Mouse (Mus musculus): Measurements from ENCODE around the gene Mal. TPM values are rescaled to one million over a fixed set of nuclear protein-coding genes. Genes with fewer than 3 reads are reported as not detected.
"Not testable (repeated sequence)": the region's sequence is repeated elsewhere in the genome, so short reads cannot be mapped to it uniquely, and the experiment has no call there.

The Mal gene
- polyA plus RNA-seq, 1 experiment from 2014 or later = 0.93 TPM

- Histone ChIP-seq H3K9me3 (no peaks in the 10 kb centered on the region), H3K36me3 (no peaks in the 10 kb centered on the region), H3K4me3 (replicated peaks) (no peak overlapping the region), H3K27me3 (replicated peaks) (no peaks in the 10 kb centered on the region), H3K4me1 (replicated peaks) (0 out of 2 replicates have a peak, but pooled peaks cover 2% of the 10 kb centered on the region), H3K27ac (no peak overlapping the region), H3K4me2 (replicated peaks) (no peak overlapping the region), H3K9ac (no peak overlapping the region)
- 94% methylated on average over 4 of the region's 4 CpGs for WGBS
- ATAC-seq = no peak
Measured at GRCm38 (mm10) chr2:127612288-127612687, 44.2 kb downstream of the Mal start.

GRCm38 (mm10) chr2:127611386-127611785, 45.1 kb downstream of the Mal start:
- ATAC-seq = no peak
- no peaks in the 10 kb centered on the region for H3K36me3 ChIP-seq
- H3K27me3 ChIP-seq (replicated peaks) = no peaks in the 10 kb centered on the region
- no peak overlapping the region for H3K27ac ChIP-seq
- H3K4me1 ChIP-seq (replicated peaks) = 0 out of 2 replicates have a peak, but pooled peaks cover 2% of the 10 kb centered on the region
- no peak overlapping the region for H3K4me2 ChIP-seq (replicated peaks)
- no peaks in the 10 kb centered on the region for H3K9me3 ChIP-seq
- 56% methylated on average over 4 of the region's 4 CpGs for WGBS
- no peak overlapping the region for H3K4me3 ChIP-seq (replicated peaks)
- no peak overlapping the region for H3K9ac ChIP-seq

GRCm38 (mm10) chr2:127608986-127609385, 47.5 kb downstream of the Mal start:
- ATAC-seq = no peak
- Histone ChIP-seq H3K9me3 (no peaks in the 10 kb centered on the region), H3K27me3 (replicated peaks) (no peaks in the 10 kb centered on the region), H3K9ac (no peak overlapping the region), H3K36me3 (peaks cover 5% of the 10 kb centered on the region; the same call in 1 of the 2 replicates), H3K4me2 (replicated peaks) (no peak overlapping the region), H3K4me1 (replicated peaks) (0 out of 2 replicates have a peak, but pooled peaks cover 2% of the 10 kb centered on the region), H3K27ac (no peak overlapping the region), H3K4me3 (replicated peaks) (no peak overlapping the region)
- WGBS = 16% methylated on average over 5 of the region's 5 CpGs

- WGBS = 42% methylated on average over 3 of the region's 3 CpGs
- Histone ChIP-seq H3K4me1 (replicated peaks) (0 out of 2 replicates have a peak, but pooled peaks cover 2% of the 10 kb centered on the region), H3K4me3 (replicated peaks) (no peak overlapping the region), H3K36me3 (peaks cover 6% of the 10 kb centered on the region; the same call in 1 of the 2 replicates), H3K9me3 (no peaks in the 10 kb centered on the region), H3K27ac (no peak overlapping the region), H3K27me3 (replicated peaks) (no peaks in the 10 kb centered on the region), H3K4me2 (replicated peaks) (no peak overlapping the region), H3K9ac (no peak overlapping the region)
- no peak for ATAC-seq
Measured at GRCm38 (mm10) chr2:127608234-127608633, 48.3 kb downstream of the Mal start.

GRCm38 (mm10) chr2:127605203-127605602, 51.3 kb downstream of the Mal start:
- Histone ChIP-seq H3K27ac (no peak overlapping the region), H3K4me1 (replicated peaks) (0 out of 2 replicates have a peak, but pooled peaks cover 2% of the 10 kb centered on the region), H3K4me3 (replicated peaks) (no peak overlapping the region), H3K9me3 (no peaks in the 10 kb centered on the region), H3K4me2 (replicated peaks) (no peak overlapping the region), H3K36me3 (peaks cover 19% of the 10 kb centered on the region), H3K27me3 (replicated peaks) (no peaks in the 10 kb centered on the region), H3K9ac (no peak overlapping the region)
- no peak for ATAC-seq
- WGBS = 89% methylated on average over 3 of the region's 3 CpGs

- not testable (repeated sequence) for H3K27me3 ChIP-seq (replicated peaks); H3K9ac ChIP-seq; H3K9me3 ChIP-seq; H3K4me3 ChIP-seq (replicated peaks); H3K4me1 ChIP-seq (replicated peaks); H3K4me2 ChIP-seq (replicated peaks); ATAC-seq; H3K27ac ChIP-seq
- peaks cover 25% of the 10 kb centered on the region for H3K36me3 ChIP-seq
- WGBS = 88% methylated on average over 6 of the region's 8 CpGs
Measured at GRCm38 (mm10) chr2:127603383-127603782, 53.1 kb downstream of the Mal start.

- Histone ChIP-seq H3K4me3 (replicated peaks) (no peak overlapping the region), H3K4me1 (replicated peaks) (peaks cover 16% of the 10 kb centered on the region), H3K27ac (no peak overlapping the region), H3K9me3 (no peaks in the 10 kb centered on the region), H3K27me3 (replicated peaks) (no peaks in the 10 kb centered on the region), H3K36me3 (peaks cover 14% of the 10 kb centered on the region), H3K4me2 (replicated peaks) (no peak overlapping the region), H3K9ac (no peak overlapping the region)
- ATAC-seq = no peak
- 73% methylated on average over 4 of the region's 4 CpGs for WGBS
Measured at GRCm38 (mm10) chr2:127590840-127591239, 65.7 kb downstream of the Mal start.

- Histone ChIP-seq H3K4me3 (replicated peaks) (no peak overlapping the region), H3K4me2 (replicated peaks) (0 out of 2 replicates have a peak overlapping the region, but pooled peaks have one; percentile 23), H3K9ac (no peak overlapping the region), H3K27ac (no peak overlapping the region), H3K9me3 (no peaks in the 10 kb centered on the region), H3K36me3 (peaks cover 12% of the 10 kb centered on the region), H3K27me3 (replicated peaks) (no peaks in the 10 kb centered on the region), H3K4me1 (replicated peaks) (peaks cover 16% of the 10 kb centered on the region)
- ATAC-seq = no peak
- WGBS = 72% methylated on average over 15 of the region's 15 CpGs
Measured at GRCm38 (mm10) chr2:127590204-127590603, 66.3 kb downstream of the Mal start.

- no peak for ATAC-seq
- WGBS = 96% methylated on average over 9 of the region's 9 CpGs
- Histone ChIP-seq H3K36me3 (peaks cover 6% of the 10 kb centered on the region; the same call in 1 of the 2 replicates), H3K9me3 (no peaks in the 10 kb centered on the region), H3K9ac (no peak overlapping the region), H3K4me2 (replicated peaks) (no peak overlapping the region), H3K4me1 (replicated peaks) (peaks cover 16% of the 10 kb centered on the region), H3K4me3 (replicated peaks) (no peak overlapping the region), H3K27ac (no peak overlapping the region), H3K27me3 (replicated peaks) (no peaks in the 10 kb centered on the region)
Measured at GRCm38 (mm10) chr2:127588897-127589296, 67.6 kb downstream of the Mal start.

- no peaks in the 10 kb centered on the region for H3K9me3 ChIP-seq
- H3K27ac ChIP-seq = peak overlapping the region; percentile 85
- H3K9ac ChIP-seq = peak overlapping the region; percentile 86
- peaks cover 16% of the 10 kb centered on the region for H3K4me1 ChIP-seq (replicated peaks)
- H3K36me3 ChIP-seq = no peaks in the 10 kb centered on the region
- under 1% methylated on average over 22 of the region's 22 CpGs for WGBS
- H3K4me3 ChIP-seq (replicated peaks) = peak overlapping the region; percentile 92
- no peaks in the 10 kb centered on the region for H3K27me3 ChIP-seq (replicated peaks)
- peak overlapping the region; percentile 71 for H3K4me2 ChIP-seq (replicated peaks)
- ATAC-seq = peak; percentile 34
Measured at GRCm38 (mm10) chr2:127587514-127587844, 69.0 kb downstream of the Mal start.

GRCm38 (mm10) chr2:127586694-127587513, 69.6 kb downstream of the Mal start, which contains the start of the genes Zfp661 and Mrps5:
Zfp661 (minus strand) TSS chr2:127587094.
Mrps5 (plus strand) TSS chr2:127587222.
- H3K27me3 ChIP-seq (replicated peaks) = no peaks in the 10 kb centered on the region
- H3K4me2 ChIP-seq (replicated peaks) = peak within 1 kb of the TSS; percentile 71
- peak within 1 kb of the TSS; percentile 85 for H3K27ac ChIP-seq
- H3K9ac ChIP-seq = peak within 1 kb of the TSS; percentile 86
- H3K36me3 ChIP-seq = no peaks in the 10 kb centered on the region
- peak within 1 kb of the TSS; percentile 92 for H3K4me3 ChIP-seq (replicated peaks)
- 4% methylated on average over 39 of the region's 39 CpGs for WGBS
- H3K4me1 ChIP-seq (replicated peaks) = peaks cover 16% of the 10 kb centered on the region
- no peaks in the 10 kb centered on the region for H3K9me3 ChIP-seq
- peak; percentile 89 for ATAC-seq

- H3K4me3 ChIP-seq (replicated peaks) = peak overlapping the region; percentile 70
- peak; percentile 91 for ATAC-seq
- no peaks in the 10 kb centered on the region for H3K9me3 ChIP-seq
- WGBS = 0% methylated on average over 24 of the region's 24 CpGs
- peaks cover 13% of the 10 kb centered on the region for H3K4me1 ChIP-seq (replicated peaks)
- peak overlapping the region; percentile 85 for H3K4me2 ChIP-seq (replicated peaks)
- H3K9ac ChIP-seq = peak overlapping the region; percentile 70
- no peaks in the 10 kb centered on the region for H3K27me3 ChIP-seq (replicated peaks)
- no peaks in the 10 kb centered on the region for H3K36me3 ChIP-seq
- H3K27ac ChIP-seq = no peak overlapping the region
Measured at GRCm38 (mm10) chr2:127584436-127584858, 72.0 kb downstream of the Mal start.
